Mouse (Mus musculus): ENCODE results near the gene Ss18l2. TPM values are rescaled to one million over a fixed set of nuclear protein-coding genes. Genes with fewer than 3 reads are reported as not detected.
A peak's percentile ranks its signal among the peaks of the same experiment; 100 is the strongest.

Ss18l2 gene
- polyA plus RNA-seq (2012): 1.8 and 3.0 TPM in 2 replicates

DNA sequence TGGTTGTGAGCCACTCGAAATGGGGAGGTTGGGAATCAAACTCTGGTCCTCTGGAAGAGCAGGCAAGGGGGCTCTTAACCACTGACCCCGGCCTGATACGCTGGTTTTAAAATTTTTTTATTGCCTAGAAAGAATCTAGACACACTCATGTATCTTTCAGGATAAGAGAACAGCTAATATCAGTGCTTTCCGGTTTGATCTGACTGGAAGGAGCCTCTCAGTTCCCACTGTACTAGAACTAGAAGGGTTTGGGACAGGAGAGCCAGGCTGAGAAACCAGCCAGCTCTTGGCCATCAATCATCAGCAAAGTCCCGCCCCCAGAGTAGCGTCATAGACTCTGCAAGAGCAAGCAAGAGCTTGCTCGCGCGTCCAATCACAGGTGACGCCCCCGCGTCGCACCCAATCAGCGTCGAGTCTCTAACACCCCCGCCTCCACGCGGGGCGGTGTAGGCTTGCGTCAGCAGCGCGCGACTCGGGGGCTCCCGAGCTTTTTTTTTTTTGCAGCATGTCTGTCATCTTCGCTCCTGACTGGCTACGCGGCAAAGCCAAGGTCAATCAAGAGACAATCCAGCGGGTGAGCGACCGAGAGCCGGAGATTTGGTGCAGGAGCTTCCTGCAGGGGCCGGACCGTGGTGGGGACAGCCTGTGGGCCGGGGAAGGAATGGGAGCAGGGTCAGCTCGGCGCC lies at the start of gene Ss18l2:
Gene Ss18l2, plus strand, starts transcription at position 432 of the 686 bp plus-strand sequence.
- Histone ChIP-seq H3K4me1 (ENCODE audit: control insufficient read depth) (peaks cover 69% of the 10 kb centered on the region), H3K9me3 (ENCODE audit: control insufficient read depth, low read length) (no peaks in the 10 kb centered on the region), H3K4me3 (replicated peaks) (peak within 1 kb of the TSS; percentile 93), H3K36me3 (ENCODE audit: control insufficient read depth) (peaks cover 27% of the 10 kb centered on the region), H3K27me3 (ENCODE audit: control insufficient read depth) (no peaks in the 10 kb centered on the region)
- no peak for TF ChIP-seq TAL1 (IDR thresholded peaks at IDR 0.05; ENCODE audit: low read length)
- no peak for TF ChIP-seq GATA1 (IDR thresholded peaks at IDR 0.05; ENCODE audit: low read length)

DNA sequence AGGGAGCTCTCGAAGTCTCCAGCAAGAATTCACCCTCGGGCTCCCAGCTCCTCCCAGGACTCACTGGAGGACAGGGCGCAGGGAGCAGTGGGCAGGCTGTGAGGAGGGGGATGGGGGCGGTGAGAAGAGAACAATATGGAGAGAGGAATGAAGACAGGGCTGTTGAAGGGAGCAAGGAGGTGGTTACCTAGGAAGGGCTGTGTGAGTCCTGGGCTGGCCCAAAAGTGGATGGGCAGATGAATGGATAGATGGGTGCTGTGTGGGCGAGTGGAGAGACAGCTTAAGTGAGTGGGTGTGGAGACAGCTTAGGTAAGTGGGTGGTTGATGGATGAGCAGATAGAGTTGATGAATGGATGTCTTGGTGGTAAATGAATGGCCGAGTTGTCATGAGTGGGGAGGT lies 46.7 kb upstream of the Ss18l2 start:
- Histone ChIP-seq H3K9me3 (ENCODE audit: control insufficient read depth, low read length) (no peaks in the 10 kb centered on the region), H3K27me3 (ENCODE audit: control insufficient read depth) (peaks cover 17% of the 10 kb centered on the region), H3K36me3 (ENCODE audit: control insufficient read depth) (no peaks in the 10 kb centered on the region), H3K4me1 (ENCODE audit: control insufficient read depth) (no peaks in the 10 kb centered on the region), H3K4me3 (replicated peaks) (no peak overlapping the region)
- TF ChIP-seq GATA1 (IDR thresholded peaks at IDR 0.05; ENCODE audit: low read length) (no peak), TAL1 (IDR thresholded peaks at IDR 0.05; ENCODE audit: low read length) (no peak)

DNA sequence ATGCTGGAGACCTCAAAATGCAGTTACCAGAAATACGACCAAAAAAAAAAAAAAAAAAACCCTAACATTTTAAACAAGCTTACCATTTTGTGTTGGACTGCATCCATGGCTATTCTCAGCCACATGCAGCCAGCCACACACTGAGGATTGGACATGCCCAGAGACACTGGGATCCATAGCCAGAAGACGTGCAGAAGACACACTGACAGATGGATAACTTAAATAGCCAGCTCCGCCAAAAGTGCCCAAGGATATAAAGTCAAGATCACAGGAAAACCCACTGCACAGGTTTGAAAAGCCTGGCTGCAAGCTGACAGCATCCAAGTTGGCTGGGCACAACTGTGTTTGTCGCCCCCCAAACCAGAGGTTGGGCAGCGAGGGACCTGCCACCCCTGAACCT lies 46.0 kb upstream of the Ss18l2 start:
- H3K27me3 ChIP-seq (ENCODE audit: control insufficient read depth): peaks cover 22% of the 10 kb centered on the region
- H3K9me3 ChIP-seq (ENCODE audit: control insufficient read depth, low read length): no peaks in the 10 kb centered on the region
- TF ChIP-seq TAL1 (IDR thresholded peaks at IDR 0.05; ENCODE audit: low read length) (no peak), GATA1 (IDR thresholded peaks at IDR 0.05; ENCODE audit: low read length) (no peak)
- H3K4me1 ChIP-seq (ENCODE audit: control insufficient read depth): no peaks in the 10 kb centered on the region
- H3K4me3 ChIP-seq (replicated peaks): no peak overlapping the region
- H3K36me3 ChIP-seq (ENCODE audit: control insufficient read depth): no peaks in the 10 kb centered on the region

DNA sequence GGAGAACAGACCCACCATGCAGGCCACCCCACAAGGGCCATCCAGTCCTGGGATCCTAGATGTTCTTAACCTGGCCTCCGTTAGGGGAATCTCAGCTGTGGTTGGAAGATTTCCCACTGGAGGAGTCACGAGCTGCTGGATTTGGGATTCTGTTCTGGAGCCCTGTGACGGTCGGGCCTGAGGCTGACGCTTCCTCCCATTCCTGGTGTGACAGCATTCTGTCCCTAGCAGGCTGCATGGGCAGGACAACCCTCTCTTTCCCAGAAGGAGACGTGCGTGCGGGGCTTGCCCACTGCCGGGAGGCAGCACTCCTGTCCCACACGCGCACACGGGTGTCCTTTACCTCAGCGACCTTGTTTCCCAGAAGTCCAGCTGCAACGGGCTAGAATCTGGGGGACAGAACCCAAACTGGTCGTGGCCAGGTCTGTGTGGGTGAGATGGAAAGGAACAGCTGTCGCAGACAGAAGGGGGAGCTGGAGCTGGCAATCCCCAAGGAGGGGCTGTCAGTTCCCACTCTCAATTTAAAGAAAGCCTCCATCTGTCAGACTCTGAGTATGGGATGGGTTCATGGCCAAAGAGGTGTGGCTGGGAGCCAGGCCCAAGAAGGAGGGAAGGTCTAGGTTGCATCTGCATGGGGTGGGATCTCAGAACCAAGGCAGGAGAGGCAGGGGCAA lies 43.0 kb upstream of the Ss18l2 start:
- H3K36me3 ChIP-seq (ENCODE audit: control insufficient read depth): no peaks in the 10 kb centered on the region
- H3K4me1 ChIP-seq (ENCODE audit: control insufficient read depth): no peaks in the 10 kb centered on the region
- peaks cover 43% of the 10 kb centered on the region for H3K27me3 ChIP-seq (ENCODE audit: control insufficient read depth)
- no peak for TF ChIP-seq GATA1 (IDR thresholded peaks at IDR 0.05; ENCODE audit: low read length)
- no peak for TF ChIP-seq TAL1 (IDR thresholded peaks at IDR 0.05; ENCODE audit: low read length)
- H3K4me3 ChIP-seq (replicated peaks): no peak overlapping the region
- no peaks in the 10 kb centered on the region for H3K9me3 ChIP-seq (ENCODE audit: control insufficient read depth, low read length)

DNA sequence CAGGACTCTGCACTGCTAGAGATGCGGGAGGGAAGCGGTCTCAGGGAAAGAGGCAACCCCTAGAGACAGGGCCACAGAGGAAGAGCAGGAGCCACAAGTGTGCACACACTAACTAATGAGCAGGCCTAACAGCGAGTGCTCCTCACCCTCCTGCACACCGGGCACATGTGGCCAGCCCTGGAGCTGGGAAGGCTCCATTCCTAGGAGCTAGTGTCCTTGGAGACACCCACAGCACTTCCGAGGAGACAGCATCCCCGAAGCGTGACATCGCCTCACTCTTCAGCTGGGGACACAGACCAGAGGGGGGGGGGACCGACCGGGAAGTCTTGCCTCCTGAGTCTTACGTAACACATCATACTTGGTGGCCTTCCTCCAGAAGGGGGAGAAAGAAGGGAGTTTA lies 42.3 kb upstream of the Ss18l2 start:
- H3K4me3 ChIP-seq (replicated peaks): no peak overlapping the region
- H3K36me3 ChIP-seq (ENCODE audit: control insufficient read depth): no peaks in the 10 kb centered on the region
- no peaks in the 10 kb centered on the region for H3K9me3 ChIP-seq (ENCODE audit: control insufficient read depth, low read length)
- peaks cover 43% of the 10 kb centered on the region for H3K27me3 ChIP-seq (ENCODE audit: control insufficient read depth)
- no peaks in the 10 kb centered on the region for H3K4me1 ChIP-seq (ENCODE audit: control insufficient read depth)
- no peak for TF ChIP-seq TAL1 (IDR thresholded peaks at IDR 0.05; ENCODE audit: low read length)
- TF ChIP-seq GATA1 (IDR thresholded peaks at IDR 0.05; ENCODE audit: low read length): no peak

DNA sequence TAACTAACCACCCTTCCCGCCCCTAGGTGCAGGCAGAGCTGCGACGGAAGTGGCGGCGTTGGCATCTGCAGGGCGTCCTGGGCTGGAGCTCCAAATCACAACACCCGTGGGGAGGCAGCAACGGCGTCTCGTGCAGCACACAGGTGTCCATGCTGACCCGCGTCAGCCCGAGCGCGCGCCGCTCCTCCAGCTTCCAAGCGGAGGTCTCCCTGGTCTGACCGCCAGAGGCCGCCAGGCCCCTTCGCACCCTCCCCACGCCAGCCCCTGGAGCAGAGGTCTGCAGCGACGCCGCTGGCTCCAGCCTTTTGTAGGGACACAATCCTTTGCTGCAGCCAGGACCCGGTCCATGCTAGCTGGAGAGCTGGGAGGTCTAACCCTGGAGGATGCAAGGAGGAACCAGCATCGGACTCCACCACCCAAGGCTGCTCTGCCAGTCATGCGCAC lies 40.8 kb upstream of the Ss18l2 start:
- Histone ChIP-seq H3K4me3 (replicated peaks) (no peak overlapping the region), H3K4me1 (ENCODE audit: control insufficient read depth) (no peaks in the 10 kb centered on the region), H3K9me3 (ENCODE audit: control insufficient read depth, low read length) (no peaks in the 10 kb centered on the region), H3K36me3 (ENCODE audit: control insufficient read depth) (no peaks in the 10 kb centered on the region), H3K27me3 (ENCODE audit: control insufficient read depth) (peaks cover 40% of the 10 kb centered on the region)
- TF ChIP-seq TAL1 (IDR thresholded peaks at IDR 0.05; ENCODE audit: low read length) (no peak), GATA1 (IDR thresholded peaks at IDR 0.05; ENCODE audit: low read length) (no peak)

DNA sequence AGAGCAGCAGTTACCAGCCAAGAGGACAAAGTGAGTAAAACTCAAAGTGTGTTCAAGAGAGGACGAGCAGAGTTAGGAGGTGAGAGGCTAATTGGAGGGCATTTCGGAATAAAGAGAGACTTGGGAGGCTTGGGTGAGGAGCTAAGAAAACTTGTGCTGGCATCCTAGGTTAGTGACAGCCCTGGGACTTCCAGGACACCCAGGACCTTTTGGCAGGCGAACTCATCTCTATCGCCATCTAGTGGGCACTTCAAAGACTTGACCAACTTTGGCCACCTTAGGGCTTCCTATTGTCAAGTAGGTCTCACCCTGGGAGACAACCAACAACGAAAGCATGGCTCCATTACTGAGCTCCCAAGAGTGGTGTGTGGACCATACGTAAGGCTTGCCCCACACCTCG lies 38.8 kb upstream of the Ss18l2 start:
- H3K27me3 ChIP-seq (ENCODE audit: control insufficient read depth): peaks cover 40% of the 10 kb centered on the region
- no peaks in the 10 kb centered on the region for H3K4me1 ChIP-seq (ENCODE audit: control insufficient read depth)
- H3K36me3 ChIP-seq (ENCODE audit: control insufficient read depth): no peaks in the 10 kb centered on the region
- no peaks in the 10 kb centered on the region for H3K9me3 ChIP-seq (ENCODE audit: control insufficient read depth, low read length)
- TF ChIP-seq TAL1 (IDR thresholded peaks at IDR 0.05; ENCODE audit: low read length) (no peak), GATA1 (IDR thresholded peaks at IDR 0.05; ENCODE audit: low read length) (no peak)
- no peak overlapping the region for H3K4me3 ChIP-seq (replicated peaks)

DNA sequence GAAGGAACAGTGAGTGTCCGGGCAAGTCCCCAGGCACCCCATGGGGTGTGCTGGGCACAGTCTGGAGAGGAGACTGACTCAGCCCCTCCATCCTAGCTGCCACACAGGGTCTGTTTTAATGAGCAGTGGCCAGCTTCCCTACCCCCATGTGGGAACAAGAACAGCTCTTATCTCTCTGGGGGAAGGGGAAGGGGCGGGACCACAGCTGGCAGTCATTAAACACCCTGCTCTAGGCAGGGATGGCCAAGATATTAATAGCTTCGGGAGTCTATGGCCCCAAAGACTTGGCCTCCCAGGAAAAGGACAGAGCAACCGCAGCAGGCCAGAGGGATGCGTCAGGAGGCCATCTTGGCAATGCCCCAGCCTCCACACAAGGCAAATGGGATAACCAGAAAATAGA lies 37.8 kb upstream of the Ss18l2 start:
- Histone ChIP-seq H3K27me3 (ENCODE audit: control insufficient read depth) (peaks cover 36% of the 10 kb centered on the region), H3K4me3 (replicated peaks) (no peak overlapping the region), H3K36me3 (ENCODE audit: control insufficient read depth) (no peaks in the 10 kb centered on the region), H3K4me1 (ENCODE audit: control insufficient read depth) (no peaks in the 10 kb centered on the region), H3K9me3 (ENCODE audit: control insufficient read depth, low read length) (no peaks in the 10 kb centered on the region)
- TF ChIP-seq GATA1 (IDR thresholded peaks at IDR 0.05; ENCODE audit: low read length): no peak

DNA sequence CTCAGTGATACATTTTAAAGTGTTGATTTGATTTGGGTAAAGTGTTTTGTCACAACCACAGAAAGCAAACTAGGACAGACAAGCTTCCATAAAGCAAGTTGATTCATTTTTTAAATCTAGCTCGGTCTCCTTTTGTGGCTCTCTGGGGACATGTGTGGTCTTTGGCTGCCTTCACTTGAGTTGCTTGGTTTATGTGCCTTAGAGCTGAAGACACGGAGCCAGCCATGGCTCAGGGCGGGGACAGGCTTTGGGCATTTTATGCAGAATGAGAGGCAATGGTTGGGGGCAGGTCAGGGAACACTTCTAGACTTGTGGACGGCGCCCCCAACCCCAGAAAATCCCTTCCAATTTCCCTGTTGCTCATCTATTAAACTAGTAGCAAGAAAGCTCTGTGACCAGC lies 36.4 kb upstream of the Ss18l2 start:
- Histone ChIP-seq H3K27me3 (ENCODE audit: control insufficient read depth) (peaks cover 24% of the 10 kb centered on the region), H3K4me3 (replicated peaks) (no peak overlapping the region), H3K4me1 (ENCODE audit: control insufficient read depth) (no peaks in the 10 kb centered on the region), H3K9me3 (ENCODE audit: control insufficient read depth, low read length) (no peaks in the 10 kb centered on the region), H3K36me3 (ENCODE audit: control insufficient read depth) (no peaks in the 10 kb centered on the region)
- TF ChIP-seq TAL1 (IDR thresholded peaks at IDR 0.05; ENCODE audit: low read length) (no peak), GATA1 (IDR thresholded peaks at IDR 0.05; ENCODE audit: low read length) (no peak)
